Mouse (Mus musculus): ENCODE data around the gene Tfg. TPM values are rescaled to one million over a fixed set of nuclear protein-coding genes. Genes with fewer than 3 reads are reported as not detected.

Tfg gene
- 132 and 137 TPM in 2 replicates for polyA plus RNA-seq (2016; fragmentation: Nextera tagmentation; extraction: Ambion mirVana)

DNA sequence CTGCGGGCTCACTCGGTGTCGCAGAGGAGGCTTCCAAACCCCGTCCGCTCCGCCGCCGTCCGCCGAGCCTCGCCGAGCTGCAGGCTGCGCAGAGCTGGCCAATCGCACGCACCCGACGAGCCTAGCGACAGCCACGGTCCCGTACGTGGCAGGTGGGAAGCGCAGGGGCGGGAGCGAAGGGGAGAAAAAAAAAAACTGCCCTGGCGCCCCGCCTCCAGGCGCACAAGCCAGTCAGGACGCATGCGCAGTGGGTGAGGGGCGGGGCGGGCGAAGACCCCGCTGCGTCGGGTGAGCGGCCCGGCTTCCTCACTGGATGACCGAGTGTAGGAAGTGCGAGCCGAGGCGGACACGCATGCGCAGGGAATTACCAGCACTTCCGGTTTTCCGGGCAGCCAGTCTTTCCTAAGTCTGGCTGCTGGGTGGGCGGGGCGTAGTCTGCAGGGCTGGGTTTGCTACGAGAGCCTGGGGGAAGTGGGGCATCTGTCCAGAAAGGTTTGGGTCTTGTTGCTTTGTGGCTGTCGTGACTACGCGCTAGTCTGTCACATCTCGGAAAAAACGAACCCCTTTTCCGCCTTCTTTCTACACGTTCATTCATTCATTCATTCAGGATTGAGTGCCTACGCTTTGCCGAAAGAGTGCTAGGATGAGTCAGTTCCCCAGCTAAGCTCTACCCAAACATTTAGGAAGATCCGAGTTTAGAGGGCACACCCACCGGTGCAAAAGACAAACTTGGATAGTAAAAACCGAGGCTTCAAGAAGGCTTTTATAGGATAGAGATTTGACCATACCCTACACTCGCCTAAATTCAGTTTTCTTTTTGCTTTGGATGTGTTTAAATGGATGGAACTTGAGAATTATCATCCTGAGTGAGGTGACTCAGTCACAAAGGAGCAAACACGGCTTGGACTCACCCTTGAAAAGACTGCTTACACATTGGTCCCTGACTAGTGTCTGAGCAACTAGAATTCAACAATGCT lies at the start of gene Tfg:
Tfg (minus strand) TSS at position 227 of the 977 bp plus-strand sequence.
- Histone ChIP-seq H3K9ac (replicated peaks) (peak within 1 kb of the TSS; percentile 85), H3K9me3 (no peaks in the 10 kb centered on the region), H3K27me3 (no peaks in the 10 kb centered on the region), H3K4me1 (replicated peaks) (peaks cover 10% of the 10 kb centered on the region), H3K4me2 (peak within 1 kb of the TSS; percentile 68), H3K4me3 (replicated peaks) (peak within 1 kb of the TSS; percentile 78), H3K27ac (peak within 1 kb of the TSS; percentile 99), H3K36me3 (peaks cover 2% of the 10 kb centered on the region; the same call in 1 of the 2 replicates)
- under 1% methylated on average over 60 of the region's 62 CpGs for WGBS
- peak; percentile 98 for ATAC-seq (ENCODE audit: insufficient number of reproducible peaks, insufficient read depth, low FRiP score, low TSS enrichment, low read depth)

DNA sequence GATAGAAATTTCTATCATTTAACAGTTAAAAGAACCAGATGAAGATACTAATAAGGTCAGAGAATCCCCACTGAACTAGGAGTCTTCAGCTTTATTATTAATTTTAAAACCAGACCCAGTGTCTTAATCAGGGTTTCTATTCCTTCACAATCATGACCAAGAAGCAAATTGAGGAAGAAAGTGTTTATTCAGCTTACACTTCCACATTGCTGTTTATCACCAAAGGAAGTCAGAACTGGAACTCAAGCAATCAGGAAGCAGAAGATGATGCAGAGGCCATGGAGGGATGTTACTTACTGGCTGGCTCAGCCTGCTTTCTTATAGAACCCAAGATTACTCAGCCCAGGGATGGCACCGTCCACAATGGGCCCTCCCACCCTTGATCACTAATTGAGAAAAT lies 11.8 kb upstream of the Tfg start:
- WGBS, result 36% methylated on average over 1 of the region's 1 CpGs
- H3K4me3 ChIP-seq (replicated peaks), result no peak overlapping the region
- no peaks in the 10 kb centered on the region for H3K9me3 ChIP-seq
- H3K27ac ChIP-seq, result no peak overlapping the region
- H3K9ac ChIP-seq (replicated peaks), result no peak overlapping the region
- H3K4me2 ChIP-seq, result no peak overlapping the region
- H3K27me3 ChIP-seq, result no peaks in the 10 kb centered on the region
- ATAC-seq (ENCODE audit: insufficient number of reproducible peaks, insufficient read depth, low FRiP score, low TSS enrichment, low read depth), result no peak
- H3K36me3 ChIP-seq, result no peaks in the 10 kb centered on the region
- H3K4me1 ChIP-seq (replicated peaks), result no peaks in the 10 kb centered on the region

DNA sequence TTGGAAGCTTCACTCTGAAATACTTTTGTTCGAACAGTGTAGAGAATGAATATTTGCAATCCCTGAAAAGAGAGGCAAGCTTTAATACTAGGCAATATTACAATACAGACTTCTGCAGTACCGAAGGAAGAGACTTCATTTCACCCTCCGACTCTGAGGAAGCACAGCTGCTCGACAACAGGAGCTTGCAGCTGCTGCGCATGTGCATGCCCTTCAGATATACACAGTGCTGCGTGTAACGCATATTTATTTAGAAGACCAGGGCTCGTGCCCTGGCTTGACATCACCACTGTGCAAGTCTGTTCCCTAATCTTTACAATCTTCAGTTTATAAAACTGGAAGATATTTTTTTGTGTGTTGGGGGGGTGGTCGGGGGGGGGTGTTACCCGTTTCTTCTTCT lies 7.7 kb upstream of the Tfg start:
- Histone ChIP-seq H3K4me3 (replicated peaks) (no peak overlapping the region), H3K27me3 (no peaks in the 10 kb centered on the region), H3K9ac (replicated peaks) (no peak overlapping the region), H3K9me3 (no peaks in the 10 kb centered on the region), H3K36me3 (no peaks in the 10 kb centered on the region), H3K4me1 (replicated peaks) (no peaks in the 10 kb centered on the region), H3K4me2 (no peak overlapping the region), H3K27ac (no peak overlapping the region)
- no peak for ATAC-seq (ENCODE audit: insufficient number of reproducible peaks, insufficient read depth, low FRiP score, low TSS enrichment, low read depth)
- WGBS, result 85% methylated on average over 10 of the region's 10 CpGs

DNA sequence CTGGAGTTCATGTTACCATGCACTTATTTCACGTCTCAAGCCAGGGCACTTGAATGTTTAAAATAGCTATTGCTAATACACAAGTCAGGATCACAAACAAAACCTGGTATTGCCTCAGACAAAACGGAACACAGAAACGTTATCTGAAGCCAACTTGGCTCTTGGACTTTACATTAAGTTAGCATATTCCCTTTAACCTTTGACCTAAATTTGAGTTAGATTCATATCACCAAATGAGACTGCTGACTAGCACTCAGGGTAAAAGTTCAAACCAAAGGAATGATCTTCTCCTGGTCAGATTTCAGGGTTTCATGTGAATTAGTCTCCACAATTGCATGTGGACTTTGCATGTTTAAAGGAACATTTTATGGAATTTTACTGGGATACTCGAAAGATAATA lies 5.1 kb upstream of the Tfg start:
- H3K4me1 ChIP-seq (replicated peaks), result no peaks in the 10 kb centered on the region
- H3K4me3 ChIP-seq (replicated peaks), result no peak overlapping the region
- no peaks in the 10 kb centered on the region for H3K36me3 ChIP-seq
- ATAC-seq (ENCODE audit: insufficient number of reproducible peaks, insufficient read depth, low FRiP score, low TSS enrichment, low read depth), result no peak
- no peak overlapping the region for H3K4me2 ChIP-seq
- WGBS, result 67% methylated on average over 4 of the region's 4 CpGs
- no peaks in the 10 kb centered on the region for H3K9me3 ChIP-seq
- no peaks in the 10 kb centered on the region for H3K27me3 ChIP-seq
- H3K27ac ChIP-seq, result no peak overlapping the region
- H3K9ac ChIP-seq (replicated peaks), result no peak overlapping the region

DNA sequence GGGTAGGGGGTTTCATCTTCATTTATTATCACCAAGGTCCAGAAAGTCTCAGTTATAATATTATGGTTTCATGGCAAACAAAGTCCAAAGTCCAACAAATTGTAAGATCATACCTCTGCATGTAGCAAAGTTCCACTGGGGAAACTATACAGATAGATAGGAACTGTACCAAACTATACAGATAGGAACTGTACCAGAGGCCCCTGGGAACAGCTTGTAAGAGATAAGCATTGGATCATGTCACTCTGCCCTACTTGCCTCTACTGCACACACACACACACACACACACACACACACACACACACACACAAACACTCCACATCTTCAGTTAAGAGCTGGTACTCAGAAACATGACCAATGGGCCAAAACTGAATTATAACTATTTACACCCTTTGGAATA lies 1.8 kb upstream of the Tfg start:
- Histone ChIP-seq H3K9me3 (no peaks in the 10 kb centered on the region), H3K4me3 (replicated peaks) (no peak overlapping the region), H3K4me1 (replicated peaks) (peaks cover 10% of the 10 kb centered on the region), H3K27ac (no peak overlapping the region), H3K36me3 (no peaks in the 10 kb centered on the region), H3K27me3 (no peaks in the 10 kb centered on the region), H3K9ac (replicated peaks) (no peak overlapping the region), H3K4me2 (no peak overlapping the region)
- no peak for ATAC-seq (ENCODE audit: insufficient number of reproducible peaks, insufficient read depth, low FRiP score, low TSS enrichment, low read depth)

DNA sequence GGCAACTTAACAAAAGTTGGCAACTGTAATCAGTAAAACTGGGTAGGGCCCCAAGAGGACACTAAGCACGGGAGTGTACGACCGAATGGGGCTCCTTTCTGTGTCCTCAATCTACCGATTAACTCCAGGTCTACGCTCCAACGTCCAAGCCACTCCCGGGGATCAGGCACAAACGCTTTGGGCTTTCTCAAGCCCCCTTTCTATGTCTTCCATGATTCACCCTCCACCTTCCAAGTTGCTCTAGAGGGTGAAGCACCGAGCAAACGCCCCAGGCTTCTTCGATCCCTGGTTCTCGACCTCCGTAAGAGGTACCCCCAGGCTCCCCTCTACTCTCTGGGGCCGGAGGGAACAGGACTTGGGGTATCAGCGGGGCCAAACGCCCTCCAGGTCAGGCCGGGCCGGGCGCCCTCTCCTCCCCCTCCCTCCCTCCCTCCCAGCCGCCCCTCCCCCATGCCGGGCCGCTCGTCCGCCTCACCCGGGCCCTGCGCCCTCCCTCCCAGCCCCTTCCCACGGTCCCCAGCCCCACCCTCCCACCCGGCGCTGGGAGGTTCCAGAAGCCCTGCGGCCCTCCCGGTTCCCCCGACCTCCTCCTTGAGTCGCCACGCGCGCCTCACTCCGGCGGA lies 582 bp downstream of the Tfg start:
- H3K27me3 ChIP-seq, result no peaks in the 10 kb centered on the region
- H3K9ac ChIP-seq (replicated peaks), result peak overlapping the region; percentile 85
- no peaks in the 10 kb centered on the region for H3K9me3 ChIP-seq
- peaks cover 10% of the 10 kb centered on the region for H3K4me1 ChIP-seq (replicated peaks)
- H3K36me3 ChIP-seq, result peaks cover 10% of the 10 kb centered on the region
- peak; percentile 81 for ATAC-seq (ENCODE audit: insufficient number of reproducible peaks, insufficient read depth, low FRiP score, low TSS enrichment, low read depth)
- peak overlapping the region; percentile 99 for H3K27ac ChIP-seq
- peak overlapping the region; percentile 78 for H3K4me3 ChIP-seq (replicated peaks)
- H3K4me2 ChIP-seq, result peak overlapping the region; percentile 68
- whole genome bisulfite sequencing, result under 1% methylated on average over 28 of the region's 38 CpGs

DNA sequence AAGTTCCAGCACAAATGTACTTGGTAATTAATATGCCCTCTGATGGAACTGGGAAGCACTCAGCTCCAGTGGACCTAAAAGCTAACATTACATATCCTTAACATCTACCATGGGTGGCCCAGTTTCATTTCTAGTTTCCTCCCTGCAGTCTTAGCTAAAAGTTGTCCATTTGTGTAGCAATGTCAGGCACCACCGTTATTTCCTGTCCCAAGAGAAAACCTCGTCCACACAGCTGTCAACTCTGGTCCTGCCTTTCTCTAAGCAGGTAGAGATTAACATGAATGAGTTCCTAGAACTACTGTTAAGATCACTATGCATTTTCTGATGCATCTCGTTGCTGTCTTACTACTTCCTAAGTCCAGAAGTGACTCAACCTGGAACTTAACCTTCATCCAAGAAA lies 1.6 kb downstream of the Tfg start:
- Histone ChIP-seq H3K9ac (replicated peaks) (no peak overlapping the region), H3K4me2 (peak overlapping the region; percentile 68), H3K27ac (no peak overlapping the region), H3K4me3 (replicated peaks) (peak overlapping the region; percentile 78), H3K4me1 (replicated peaks) (peaks cover 10% of the 10 kb centered on the region), H3K9me3 (no peaks in the 10 kb centered on the region), H3K36me3 (peaks cover 21% of the 10 kb centered on the region), H3K27me3 (no peaks in the 10 kb centered on the region)
- 87% methylated on average over 3 of the region's 3 CpGs for WGBS
- no peak for ATAC-seq (ENCODE audit: insufficient number of reproducible peaks, insufficient read depth, low FRiP score, low TSS enrichment, low read depth)

DNA sequence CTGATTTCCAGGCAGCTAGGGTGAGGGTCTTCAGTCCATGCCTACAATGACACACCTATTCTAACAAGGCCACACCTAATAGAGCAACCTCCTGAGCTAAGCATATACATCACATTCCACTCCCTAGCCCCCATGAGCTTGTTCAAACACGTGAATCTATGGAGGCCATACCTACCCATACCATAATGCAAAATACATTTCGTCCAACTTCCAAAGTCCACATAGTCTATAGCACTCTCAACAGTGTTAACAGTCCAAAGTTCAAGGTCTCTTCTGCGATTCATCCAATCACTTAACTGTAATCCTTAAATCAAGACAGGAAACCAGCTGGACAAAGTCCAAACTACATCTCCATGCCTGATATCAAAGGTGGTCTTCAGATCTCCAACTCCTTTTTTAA lies 7.2 kb downstream of the Tfg start:
- H3K4me1 ChIP-seq (replicated peaks), result no peaks in the 10 kb centered on the region
- no peak overlapping the region for H3K4me2 ChIP-seq
- peaks cover 62% of the 10 kb centered on the region for H3K36me3 ChIP-seq
- H3K4me3 ChIP-seq (replicated peaks), result no peak overlapping the region
- H3K9ac ChIP-seq (replicated peaks), result no peak overlapping the region
- no peaks in the 10 kb centered on the region for H3K27me3 ChIP-seq
- no peak overlapping the region for H3K27ac ChIP-seq
- WGBS, result 93% methylated on average over 3 of the region's 3 CpGs
- no peak for ATAC-seq (ENCODE audit: insufficient number of reproducible peaks, insufficient read depth, low FRiP score, low TSS enrichment, low read depth)
- H3K9me3 ChIP-seq, result no peaks in the 10 kb centered on the region

DNA sequence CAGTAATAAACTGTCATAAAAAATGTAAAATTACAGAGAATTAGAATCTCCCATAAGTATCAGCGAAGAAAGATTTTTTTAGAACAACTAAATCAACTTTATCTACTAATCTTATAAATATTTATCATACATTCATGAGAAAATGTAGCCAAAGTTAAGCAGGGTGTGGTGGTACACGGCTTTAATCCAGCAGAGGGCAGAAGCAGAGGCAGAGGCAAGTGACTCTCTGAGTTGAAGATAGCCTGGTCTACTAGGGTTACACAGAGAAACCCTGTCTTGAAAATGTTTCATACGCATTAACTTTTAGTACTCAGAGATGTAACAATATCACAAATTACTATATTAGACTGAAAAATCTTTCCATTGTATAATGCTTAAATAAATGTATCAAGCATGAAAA lies 11.5 kb downstream of the Tfg start:
- H3K4me3 ChIP-seq (replicated peaks), result no peak overlapping the region
- H3K9ac ChIP-seq (replicated peaks), result no peak overlapping the region
- no peaks in the 10 kb centered on the region for H3K4me1 ChIP-seq (replicated peaks)
- no peak for ATAC-seq (ENCODE audit: insufficient number of reproducible peaks, insufficient read depth, low FRiP score, low TSS enrichment, low read depth)
- H3K4me2 ChIP-seq, result no peak overlapping the region
- no peak overlapping the region for H3K27ac ChIP-seq
- peaks cover 66% of the 10 kb centered on the region for H3K36me3 ChIP-seq
- H3K9me3 ChIP-seq, result no peaks in the 10 kb centered on the region
- H3K27me3 ChIP-seq, result no peaks in the 10 kb centered on the region
- WGBS, result 92% methylated on average over 3 of the region's 3 CpGs

DNA sequence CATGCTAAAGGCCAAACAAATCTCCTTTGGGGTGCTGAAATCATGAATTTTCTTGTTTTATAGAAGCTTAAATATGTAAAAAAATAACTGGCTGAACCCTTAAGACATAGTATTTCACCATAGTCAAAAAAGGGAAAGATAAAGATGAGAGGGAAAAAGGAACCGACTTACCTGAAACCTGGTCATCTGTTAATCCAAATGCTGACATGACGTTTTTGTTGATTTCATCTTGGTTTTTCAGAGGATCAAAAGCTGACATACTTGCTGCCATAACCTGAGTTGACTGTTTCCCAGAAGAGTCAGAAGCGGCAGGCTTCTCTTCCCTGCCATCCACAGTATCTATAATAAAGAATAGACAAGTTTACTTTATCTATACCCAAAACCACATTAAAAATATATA lies 16.4 kb downstream of the Tfg start:
- 91% methylated on average over 3 of the region's 3 CpGs for WGBS
- Histone ChIP-seq H3K4me1 (replicated peaks) (no peaks in the 10 kb centered on the region), H3K27ac (no peak overlapping the region), H3K4me2 (no peak overlapping the region), H3K9ac (replicated peaks) (no peak overlapping the region), H3K9me3 (no peaks in the 10 kb centered on the region), H3K27me3 (no peaks in the 10 kb centered on the region), H3K4me3 (replicated peaks) (no peak overlapping the region), H3K36me3 (peaks cover 56% of the 10 kb centered on the region)
- ATAC-seq (ENCODE audit: insufficient number of reproducible peaks, insufficient read depth, low FRiP score, low TSS enrichment, low read depth), result no peak

DNA sequence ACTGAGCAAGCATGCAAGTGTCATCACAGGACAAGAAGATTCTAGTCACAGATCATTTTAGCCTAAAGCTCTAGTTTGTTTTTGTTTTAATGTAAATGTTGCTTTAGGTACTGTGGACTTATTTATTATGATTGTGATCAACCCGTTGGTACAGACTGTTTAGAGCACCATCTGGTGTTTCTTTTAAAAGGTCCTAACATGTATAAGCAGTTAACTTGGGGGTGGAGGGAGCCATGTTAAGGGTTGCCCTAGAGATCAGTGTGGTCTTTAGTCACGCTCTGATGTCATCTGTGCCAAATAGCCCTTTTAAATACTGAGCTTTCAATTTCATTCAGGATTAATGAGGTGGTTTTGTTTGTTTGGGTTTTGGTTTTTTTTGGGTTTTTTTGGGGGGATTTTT lies 20.8 kb downstream of the Tfg start:
- 80% methylated on average over 2 of the region's 2 CpGs for WGBS
- no peak for ATAC-seq (ENCODE audit: insufficient number of reproducible peaks, insufficient read depth, low FRiP score, low TSS enrichment, low read depth)
- peaks cover 62% of the 10 kb centered on the region for H3K36me3 ChIP-seq

More for the DNA sequence above, 20.8 kb downstream of the Tfg start:
- H3K4me3 ChIP-seq (replicated peaks), result no peak overlapping the region
- no peaks in the 10 kb centered on the region for H3K9me3 ChIP-seq
- H3K27ac ChIP-seq, result no peak overlapping the region
- H3K4me1 ChIP-seq (replicated peaks), result no peaks in the 10 kb centered on the region
- no peaks in the 10 kb centered on the region for H3K27me3 ChIP-seq
- H3K9ac ChIP-seq (replicated peaks), result no peak overlapping the region
- no peak overlapping the region for H3K4me2 ChIP-seq

Data from limb, embryonic 12.5 days (tissue).